Mouse (Mus musculus): Measurements from ENCODE around the gene Itga4.

The Itga4 gene

GRCm38 (mm10) chr2:79352100-79352802, 97.0 kb downstream of the Itga4 start:
- DNase-seq (ENCODE audit: low read depth) = no peak

DNA sequence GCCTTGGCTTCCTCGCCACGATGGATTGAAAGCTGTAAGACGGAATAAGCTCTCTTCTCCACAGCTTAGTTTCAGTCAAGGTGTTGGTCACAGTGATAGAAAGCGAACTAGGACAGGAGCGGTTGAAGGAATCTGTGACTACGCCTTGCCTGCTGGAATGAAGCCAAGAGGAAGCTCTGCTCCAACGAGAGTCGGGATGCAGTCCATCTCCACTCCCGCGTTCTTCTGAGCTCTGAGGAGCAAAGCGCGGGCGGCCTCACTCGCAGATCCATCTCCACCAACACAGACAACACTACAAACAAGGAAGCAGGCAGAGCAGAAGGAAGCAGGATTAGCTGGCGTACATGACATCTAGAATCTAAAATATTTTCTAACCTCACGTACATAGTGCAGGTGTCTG, 99.5 kb downstream of the Itga4 start:
- no peak for DNase-seq (ENCODE audit: low read depth)

GRCm38 (mm10) chr2:79357835-79358234, 102.6 kb downstream of the Itga4 start:
- DNase-seq (ENCODE audit: low read depth) = no peak

- no peak for DNase-seq (ENCODE audit: low read depth)
Measured at GRCm38 (mm10) chr2:79362029-79362428, 106.8 kb downstream of the Itga4 start.

GRCm38 (mm10) chr2:79363920-79364319, 108.7 kb downstream of the Itga4 start:
- no peak for DNase-seq (ENCODE audit: low read depth)

- no peak for DNase-seq (ENCODE audit: low read depth)
Measured at GRCm38 (mm10) chr2:79367451-79368450, 112.5 kb downstream of the Itga4 start.

DNA sequence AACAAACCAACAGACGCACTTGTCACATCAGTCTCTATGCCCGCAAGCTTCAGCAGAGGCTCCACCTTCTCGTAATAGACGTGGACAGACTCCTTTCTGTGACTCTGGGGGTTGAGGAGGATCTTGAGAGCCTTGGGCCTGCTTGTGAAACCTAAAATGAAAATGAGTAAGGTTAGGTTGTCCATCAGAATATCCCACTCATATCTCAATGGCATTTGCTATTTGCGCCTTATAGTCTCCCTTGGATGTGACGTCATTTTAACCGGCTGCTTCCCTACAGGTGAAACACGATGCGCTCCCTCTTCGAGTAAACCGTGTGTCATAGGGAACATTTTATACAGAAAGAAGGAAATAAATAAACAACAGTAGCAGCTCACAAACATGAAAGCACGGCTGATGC, 113.4 kb downstream of the Itga4 start:
- DNase-seq (ENCODE audit: low read depth) = no peak

GRCm38 (mm10) chr2:79369061-79369524, 113.9 kb downstream of the Itga4 start:
- DNase-seq (ENCODE audit: low read depth) = no peak

GRCm38 (mm10) chr2:79369905-79370304, 114.7 kb downstream of the Itga4 start:
- DNase-seq (ENCODE audit: low read depth) = no peak

- DNase-seq (ENCODE audit: low read depth) = no peak
Measured at GRCm38 (mm10) chr2:79370711-79371312, 115.6 kb downstream of the Itga4 start.

- DNase-seq (ENCODE audit: low read depth) = no peak
Measured at GRCm38 (mm10) chr2:79371326-79372153, 116.3 kb downstream of the Itga4 start.

- DNase-seq (ENCODE audit: low read depth) = no peak
Measured at GRCm38 (mm10) chr2:79372154-79372467, 116.9 kb downstream of the Itga4 start.

GRCm38 (mm10) chr2:79372486-79373200, 117.4 kb downstream of the Itga4 start:
- peak; percentile 17 for DNase-seq (ENCODE audit: low read depth)

GRCm38 (mm10) chr2:79378346-79379086, 123.3 kb downstream of the Itga4 start:
- DNase-seq (ENCODE audit: low read depth) = no peak

GRCm38 (mm10) chr2:79379087-79380041, 124.1 kb downstream of the Itga4 start:
- DNase-seq (ENCODE audit: low read depth) = no peak
